Mouse (Mus musculus) ES-Bruce4 (cell line): ENCODE data around the gene Disc1. TPM values are rescaled to one million over a fixed set of nuclear protein-coding genes. Genes with fewer than 3 reads are reported as not detected.
A peak's percentile ranks its signal among the peaks of the same experiment; 100 is the strongest.

Experiments used
- H3K27ac ChIP-seq: 2 replicates; pipeline ENCODE4 v1.5.1; 2012; ENCODE audit warnings: low read length, inconsistent platforms; ENCODE audit not compliant: insufficient read depth
- H3K27me3 ChIP-seq: 2 replicates; pipeline ENCODE4 v1.6.1; 2012; ENCODE audit warnings: mild to moderate bottlenecking, low read length, inconsistent platforms; ENCODE audit not compliant: control insufficient read depth, poor library complexity, insufficient read depth, severe bottlenecking
- H3K36me3 ChIP-seq: 2 replicates; pipeline ENCODE4 v1.6.1; 2012; ENCODE audit warnings: inconsistent platforms, mild to moderate bottlenecking, low read length, moderate library complexity; ENCODE audit not compliant: control insufficient read depth, poor library complexity, insufficient read depth, severe bottlenecking
- H3K4me1 ChIP-seq: one replicate; pipeline ENCODE4 v1.8.1; 2011; ENCODE audit warnings: low read length; ENCODE audit not compliant: control insufficient read depth, insufficient read depth
- H3K4me3 ChIP-seq: 2 replicates; pipeline ENCODE4 v1.5.1; 2011; ENCODE audit warnings: low read depth, mild to moderate bottlenecking, low read length
- H3K9ac ChIP-seq: 2 replicates; pipeline ENCODE4 v1.6.1; 2012; ENCODE audit warnings: low read depth, mild to moderate bottlenecking, inconsistent platforms; ENCODE audit not compliant: poor library complexity, severe bottlenecking
- H3K9me3 ChIP-seq: replicated peaks from 2 replicates; pipeline ENCODE4 v1.6.1; 2012; ENCODE audit warnings: mild to moderate bottlenecking, low read length, inconsistent platforms; ENCODE audit not compliant: control insufficient read depth, poor library complexity, insufficient read depth, severe bottlenecking
- CTCF ChIP-seq: IDR thresholded peaks from one replicate; pipeline ENCODE4 v1.8.1; 2011; ENCODE audit warnings: low read depth, low read length
- EP300 ChIP-seq: IDR thresholded peaks from 2 replicates; pipeline ENCODE4 v1.6.1; 2011; ENCODE audit warnings: low read depth, low read length; ENCODE audit not compliant: insufficient read depth
- POLR2A ChIP-seq: IDR thresholded peaks from one replicate; pipeline ENCODE4 v1.8.1; 2011; ENCODE audit warnings: low read length; ENCODE audit not compliant: insufficient read depth
- polyA plus RNA-seq: library from polyadenylated mRNA; stranded (reverse); fragments of >200 nt; gene quantifications from 2 replicates; pipeline ENCODE4 v1.2.4, GENCODE M21; 2011; ENCODE audit warnings: low read depth; ENCODE audit not compliant: missing spikeins, insufficient read depth, insufficient read length

Gene Disc1
- polyA plus RNA-seq, 1 experiment: not detected

- Histone ChIP-seq H3K9me3 (no peaks in the 10 kb centered on the region), H3K9ac (no peak overlapping the region), H3K36me3 (peaks cover 15% of the 10 kb centered on the region), H3K27ac (no peak overlapping the region), H3K27me3 (no peaks in the 10 kb centered on the region), H3K4me3 (no peak overlapping the region), H3K4me1 (no peaks in the 10 kb centered on the region)
- TF ChIP-seq POLR2A (no peak), EP300 (no peak), CTCF (no peak)
Measured at GRCm38 (mm10) chr8:125031276-125031675, 22.7 kb upstream of the Disc1 start.

DNA sequence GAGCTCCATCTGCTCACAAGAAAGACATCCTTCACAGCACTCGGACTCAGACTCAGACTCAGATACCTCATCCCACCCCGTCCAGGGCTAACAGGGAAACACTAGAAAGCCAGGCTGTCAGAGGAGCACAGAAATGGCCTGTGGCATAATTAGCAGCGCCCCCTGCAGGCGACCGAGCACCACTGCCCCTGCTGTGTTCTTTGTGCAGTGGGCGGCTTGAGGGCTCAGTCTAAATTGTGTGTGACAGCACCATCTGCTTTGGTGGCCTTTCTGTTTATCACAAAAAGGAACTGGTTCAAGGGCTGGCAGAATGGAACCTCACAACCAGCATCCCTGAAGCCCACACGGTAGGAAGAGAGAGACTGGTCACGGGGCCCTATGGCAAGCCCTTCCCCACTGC is 19.3 kb upstream of the Disc1 start:
- peaks cover 5% of the 10 kb centered on the region for H3K36me3 ChIP-seq
- TF ChIP-seq CTCF: peak; percentile 86
- no peak for TF ChIP-seq EP300
- H3K4me1 ChIP-seq: no peaks in the 10 kb centered on the region
- H3K27me3 ChIP-seq: no peaks in the 10 kb centered on the region
- H3K27ac ChIP-seq: no peak overlapping the region
- no peak overlapping the region for H3K4me3 ChIP-seq
- no peaks in the 10 kb centered on the region for H3K9me3 ChIP-seq
- no peak overlapping the region for H3K9ac ChIP-seq

DNA sequence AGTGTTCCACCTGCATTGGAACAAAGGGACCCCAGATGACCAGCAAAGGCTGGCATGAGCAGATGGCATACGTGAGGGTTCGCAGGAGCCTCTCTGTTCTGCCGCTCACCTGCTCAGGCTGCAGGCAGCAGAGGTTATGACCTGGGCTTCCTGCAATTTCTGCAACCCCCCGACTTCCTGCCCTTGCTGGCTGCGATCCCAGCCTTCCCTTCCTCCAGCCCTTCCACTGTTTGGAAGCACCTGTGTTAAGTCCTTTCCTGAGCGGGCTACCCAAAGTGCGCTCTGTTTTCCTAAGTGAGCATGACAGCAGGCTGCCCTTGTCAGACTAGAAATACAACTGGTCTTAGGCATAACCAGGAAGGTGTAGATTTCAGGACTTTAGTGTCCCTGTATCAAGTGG is 16.9 kb upstream of the Disc1 start:
- peaks cover 4% of the 10 kb centered on the region for H3K36me3 ChIP-seq
- H3K27ac ChIP-seq: no peak overlapping the region
- TF ChIP-seq EP300 (no peak), CTCF (no peak), POLR2A (no peak)

GRCm38 (mm10) chr8:125038731-125039130 is 15.3 kb upstream of the Disc1 start:
- no peak for TF ChIP-seq EP300
- no peak for TF ChIP-seq CTCF
- no peak for TF ChIP-seq POLR2A
- no peak overlapping the region for H3K4me3 ChIP-seq
- H3K27me3 ChIP-seq: no peaks in the 10 kb centered on the region
- H3K36me3 ChIP-seq: no peaks in the 10 kb centered on the region
- H3K27ac ChIP-seq: no peak overlapping the region
- H3K9ac ChIP-seq: no peak overlapping the region
- H3K9me3 ChIP-seq: no peaks in the 10 kb centered on the region
- no peaks in the 10 kb centered on the region for H3K4me1 ChIP-seq

More for the DNA sequence above, 16.9 kb upstream of the Disc1 start:
- Histone ChIP-seq H3K9me3 (no peaks in the 10 kb centered on the region), H3K9ac (no peak overlapping the region), H3K4me1 (no peaks in the 10 kb centered on the region), H3K4me3 (no peak overlapping the region), H3K27me3 (no peaks in the 10 kb centered on the region)

DNA sequence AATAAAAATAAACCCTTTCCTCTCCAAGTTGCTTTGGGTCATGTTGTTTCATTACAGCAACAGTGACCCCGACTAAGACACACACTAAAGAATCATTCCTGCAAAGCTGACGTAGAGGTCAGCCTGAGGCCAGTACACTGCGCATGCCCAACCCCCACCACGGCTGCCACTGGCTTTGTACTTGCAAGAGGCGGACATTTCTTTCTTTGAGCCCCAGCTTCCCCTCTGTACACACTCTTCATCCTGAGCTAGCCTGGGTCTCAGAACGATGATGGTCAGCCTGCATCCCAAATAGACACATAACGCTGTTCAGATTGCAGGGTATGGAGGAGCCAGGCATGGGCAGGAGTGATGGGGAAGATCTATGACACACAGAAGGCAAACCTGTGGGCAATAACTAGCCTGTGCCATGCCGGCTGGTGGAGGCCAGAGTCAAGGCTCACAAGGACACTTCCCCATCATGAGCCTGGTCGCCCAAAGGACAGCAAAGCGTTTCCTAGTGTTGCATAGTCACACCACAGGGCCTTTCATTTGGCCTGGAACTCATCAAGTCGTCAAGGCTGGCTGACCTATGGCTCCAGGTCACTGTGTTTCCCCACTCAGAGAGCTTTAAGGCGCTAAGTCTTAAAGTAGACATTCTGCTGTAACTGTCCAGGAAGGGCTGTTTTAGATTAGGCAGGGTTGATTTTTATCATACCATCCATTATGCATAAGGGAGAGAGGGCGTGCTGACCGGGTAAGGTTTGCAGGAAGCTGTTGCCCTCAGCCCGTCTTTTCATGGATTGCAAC is 13.2 kb upstream of the Disc1 start:
- Histone ChIP-seq H3K27ac (no peak overlapping the region), H3K27me3 (no peaks in the 10 kb centered on the region), H3K36me3 (no peaks in the 10 kb centered on the region)

GRCm38 (mm10) chr8:125041496-125041895 is 12.5 kb upstream of the Disc1 start:
- Histone ChIP-seq H3K36me3 (no peaks in the 10 kb centered on the region), H3K4me1 (no peaks in the 10 kb centered on the region), H3K9me3 (no peaks in the 10 kb centered on the region), H3K4me3 (no peak overlapping the region), H3K27me3 (no peaks in the 10 kb centered on the region), H3K27ac (no peak overlapping the region), H3K9ac (no peak overlapping the region)
- TF ChIP-seq EP300: no peak
- TF ChIP-seq POLR2A: no peak
- no peak for TF ChIP-seq CTCF

More for the DNA sequence above, 13.2 kb upstream of the Disc1 start:
- Histone ChIP-seq H3K9ac (no peak overlapping the region), H3K4me1 (no peaks in the 10 kb centered on the region), H3K4me3 (no peak overlapping the region), H3K9me3 (no peaks in the 10 kb centered on the region)
- TF ChIP-seq POLR2A: no peak
- TF ChIP-seq EP300: no peak
- TF ChIP-seq CTCF: no peak
